Mouse (Mus musculus): Measurements from ENCODE around the gene Coro2a.
"Not testable (repeated sequence)": the region's sequence is repeated elsewhere in the genome, so short reads cannot be mapped to it uniquely, and the experiment has no call there.

DNA sequence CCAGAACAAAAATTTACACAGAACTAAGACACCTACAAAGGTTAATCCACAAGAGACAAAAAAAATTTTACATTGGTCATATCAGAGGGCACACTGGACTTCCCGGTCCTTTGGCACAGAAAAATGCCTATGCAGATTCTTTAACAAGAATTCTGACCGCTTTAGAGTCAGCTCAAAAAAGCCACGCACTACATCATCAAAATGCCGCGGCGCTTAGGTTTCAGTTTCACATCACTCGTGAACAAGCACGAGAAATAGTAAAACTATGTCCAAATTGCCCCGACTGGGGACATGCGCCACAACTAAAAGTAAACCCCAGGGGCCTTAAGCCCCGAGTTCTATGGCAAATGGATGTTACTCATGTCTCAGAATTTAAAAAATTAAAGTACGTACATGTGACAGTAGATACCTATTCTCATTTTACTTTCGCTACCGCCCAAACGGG, 21.2 kb downstream of the Coro2a start:
- TF ChIP-seq CHD2 (IDR thresholded peaks at IDR 0.05; ENCODE audit: low read depth, low read length); ZC3H11A (IDR thresholded peaks at IDR 0.05; ENCODE audit: borderline replicate concordance, low read depth, low read length); HCFC1 (IDR thresholded peaks at IDR 0.05; ENCODE audit: borderline replicate concordance, insufficient read depth, low read length); ZNF384 (IDR thresholded peaks at IDR 0.05; ENCODE audit: low read depth, low read length): not testable (repeated sequence)

Measured in ES-E14 (cell line).